16 mouse cellular contexts compared by ENCODE assay signal in the genomic region with DNA sequence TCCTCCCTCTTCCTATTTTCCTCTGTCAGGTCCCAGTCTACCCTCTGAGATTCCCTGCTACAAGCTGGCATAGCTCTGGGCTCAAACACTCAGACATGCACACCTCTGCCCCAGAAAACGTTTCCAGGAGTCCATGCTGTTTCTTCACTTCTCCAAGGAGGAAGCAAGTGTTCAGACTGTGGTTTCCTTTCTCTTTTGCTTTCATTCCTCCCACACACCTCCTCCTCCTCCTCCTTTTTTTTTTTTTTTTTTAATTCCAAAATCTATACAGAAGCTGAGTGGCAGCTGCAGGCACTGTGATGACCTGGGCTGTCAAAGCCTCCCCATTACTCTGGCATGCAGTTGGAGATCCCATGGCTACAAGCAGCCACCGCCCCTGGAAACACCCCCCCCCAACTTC. TPM values are rescaled to one million over a fixed set of nuclear protein-coding genes. Genes with fewer than 3 reads are reported as not detected.
DNase-seq lines count a peak whose midpoint lies in the region; ATAC-seq and TF ChIP-seq lines count a peak whose summit lies in the region.
"Had no signal": no experiment of that assay in that cellular context is flagged by ENCODE, and none has a peak within 500 bp of the region (broad histone marks: within the 10 kb centered on the region; RNA-seq: fewer than 3 reads in every experiment).

No protein-coding gene starts in this region.

- H3K4me1 ChIP-seq in heart, embryonic 15.5 days (replicated peaks): peaks cover 43% of the 10 kb centered on the region
- H3K4me1 ChIP-seq in megakaryocyte, embryonic 14.5 days: peaks cover 48% of the 10 kb centered on the region
- H3K4me1 ChIP-seq in liver, embryonic 14.5 days (replicated peaks; ENCODE audit: control insufficient read depth in 2 of 2, insufficient read depth in 2 of 2, low read length in 1 of 2): peaks cover 20 to 26% of the 10 kb centered on the region in 2 experiments

- no peak overlapping the region for H3K9ac ChIP-seq in heart, embryonic 15.5 days
- H3K9ac ChIP-seq in liver, embryonic 14.5 days (replicated peaks): no peak overlapping the region
- H3K9ac ChIP-seq: hindbrain, embryonic 15.5 days had no signal

- ATAC-seq in heart, embryonic 15.5 days (replicated peaks; ENCODE audit: insufficient number of reproducible peaks, insufficient read depth, low FRiP score, low read depth): no peak
- no peak for ATAC-seq in megakaryocyte, adult 5-6 weeks (ENCODE audit: poor library complexity, severe bottlenecking)
- ATAC-seq in liver, embryonic 14.5 days (ENCODE audit: insufficient read depth): no peak
- ATAC-seq: forebrain, embryonic 14.5 days had no signal

- H3K36me3 ChIP-seq in heart, embryonic 15.5 days: no peaks in the 10 kb centered on the region
- H3K36me3 ChIP-seq in megakaryocyte, embryonic 14.5 days (replicated peaks; ENCODE audit: low read length): peaks cover 2% of the 10 kb centered on the region
- no peaks in the 10 kb centered on the region for H3K36me3 ChIP-seq in liver, embryonic 14.5 days (replicated peaks; ENCODE audit: control insufficient read depth, insufficient read depth, low read depth)
- H3K36me3 ChIP-seq: hindbrain, embryonic 15.5 days had no signal

- no peak overlapping the region for H3K4me3 ChIP-seq in heart, embryonic 15.5 days
- H3K4me3 ChIP-seq in megakaryocyte, embryonic 14.5 days (replicated peaks): peak overlapping the region; percentile 97
- no peak overlapping the region for H3K4me3 ChIP-seq in liver, embryonic 14.5 days (ENCODE audit: insufficient read depth in 1 of 2, low read depth in 2 of 2, low read length in 2 of 2)
- H3K4me3 ChIP-seq: hindbrain, embryonic 15.5 days had no signal

- no peak for DNase-seq in heart, adult 8-10 months (ENCODE audit: low spot score)
- no peak for DNase-seq in liver, embryonic 14.5 days (ENCODE audit: low read depth in 3 of 3, low spot score in 3 of 3)
- no peak for DNase-seq in thymus, postnatal 10 days (ENCODE audit: low spot score in 2 of 2)
- DNase-seq in spleen, adult 12 weeks (ENCODE audit: low spot score): no peak
- DNase-seq in adrenal gland, adult 18-20 months (ENCODE audit: low spot score in 2 of 2): no peak
- DNase-seq: cerebellum, postnatal 14 days; kidney, postnatal 10 days had no signal

- TF ChIP-seq EP300 in liver, embryonic 14.5 days (IDR thresholded peaks at IDR 0.05; ENCODE audit: low read depth): no peak

- WGBS in heart, embryonic 15.5 days: 32% methylated on average over 2 of the region's 2 CpGs
- 7% methylated on average over 2 of the region's 2 CpGs for WGBS in liver, embryonic 14.5 days (ENCODE audit: insufficient replicate concordance)

- H3K27ac ChIP-seq in heart, embryonic 15.5 days: no peak overlapping the region
- H3K27ac ChIP-seq in liver, embryonic 14.5 days: no peak overlapping the region
- H3K27ac ChIP-seq: embryonic facial prominence, embryonic 13.5 days; hindbrain, embryonic 15.5 days had no signal

- peaks cover 19% of the 10 kb centered on the region for H3K27me3 ChIP-seq in heart, embryonic 15.5 days
- peaks cover 39% of the 10 kb centered on the region for H3K27me3 ChIP-seq in megakaryocyte, embryonic 14.5 days (replicated peaks)
- H3K27me3 ChIP-seq in liver, embryonic 14.5 days (ENCODE audit: control insufficient read depth, insufficient read depth, low read length): peaks cover 19% of the 10 kb centered on the region

- 0 out of 2 replicates have a peak overlapping the region, but pooled peaks have one; percentile 99 for H3K4me2 ChIP-seq in heart, embryonic 15.5 days
- peak overlapping the region; percentile 100 for H3K4me2 ChIP-seq in liver, embryonic 14.5 days (ENCODE audit: low read depth)

- TF ChIP-seq CTCF in liver, embryonic 14.5 days (IDR thresholded peaks at IDR 0.05; ENCODE audit: low read depth): no peak

- no peaks in the 10 kb centered on the region for H3K9me3 ChIP-seq in heart, embryonic 15.5 days (replicated peaks)
- no peaks in the 10 kb centered on the region for H3K9me3 ChIP-seq in megakaryocyte, embryonic 14.5 days
- no peaks in the 10 kb centered on the region for H3K9me3 ChIP-seq in liver, embryonic 14.5 days (ENCODE audit: control insufficient read depth, low read length)
- H3K9me3 ChIP-seq: embryonic facial prominence, embryonic 13.5 days; hindbrain, embryonic 15.5 days; limb, embryonic 10.5 days had no signal

RNA-seq across cellular contexts. Expression of gene Itpka, which starts 1.6 kb away (rescaled TPM):
- polyA plus RNA-seq in heart, embryonic 15.5 days (2015; fragmentation: Nextera tagmentation; extraction: Ambion mirVana): 2.0 and 2.4 TPM in 2 replicates
- under 1 TPM; 0.23 to 0.79 (median 0.54) TPM for total RNA-seq in heart, adult 8-10 months (2022)
- polyA plus RNA-seq in megakaryocyte, embryonic 14.5 days (2012; ENCODE audit: insufficient read depth, low replicate concordance): 0.04 and 1.9 TPM in 2 replicates
- 0.07 and 0.23 TPM in 2 replicates for total RNA-seq in megakaryocyte, adult 5-6 weeks (2015)
- 0.37 and 1.0 TPM in 2 replicates for total RNA-seq in megakaryocyte, adult 5-6 weeks (2017)
- polyA plus RNA-seq in liver, embryonic 14.5 days (2012; rRNA removed): 2.0 and 2.1 TPM in 2 replicates
- polyA plus RNA-seq in liver, embryonic 14.5 days (2014; fragmentation: Nextera tagmentation; extraction: Ambion mirVana): 2.3 and 2.4 TPM in 2 replicates
- 1 to 10 TPM; 2.1 to 4.0 TPM for total RNA-seq in adrenal gland, adult 18-20 months (2021)
- polyA plus RNA-seq: embryonic facial prominence, embryonic 13.5 days had no signal

RNA-seq across cellular contexts. Expression of gene Ltk, which starts 19.7 kb away (rescaled TPM):
- 0.10 and 0.22 TPM in 2 replicates for polyA plus RNA-seq in heart, embryonic 15.5 days (2015; fragmentation: Nextera tagmentation; extraction: Ambion mirVana)
- total RNA-seq in heart, adult 8-10 months (2022): not detected
- polyA plus RNA-seq in megakaryocyte, embryonic 14.5 days (2012; ENCODE audit: insufficient read depth, low replicate concordance): 0.25 TPM in 1 of 2 replicates, not detected in the other
- total RNA-seq in megakaryocyte, adult 5-6 weeks (2015): not detected in 2 replicates
- not detected in 2 replicates for total RNA-seq in megakaryocyte, adult 5-6 weeks (2017)
- 0.08 and 0.12 TPM in 2 replicates for polyA plus RNA-seq in liver, embryonic 14.5 days (2012; rRNA removed)
- polyA plus RNA-seq in liver, embryonic 14.5 days (2014; fragmentation: Nextera tagmentation; extraction: Ambion mirVana): 0.05 and 0.06 TPM in 2 replicates
- 1 to 10 TPM in 1 of 2 experiments, under 1 TPM in 1; 0.99 to 1.1 TPM for total RNA-seq in adrenal gland, adult 18-20 months (2021)
- total RNA-seq: gastrocnemius, postnatal 4 days; megakaryocyte progenitor cell, adult 5-6 weeks had no signal
- polyA plus RNA-seq: limb, embryonic 10.5 days had no signal

RNA-seq across cellular contexts. Expression of gene Rpap1, which starts 46.8 kb away (rescaled TPM):
- polyA plus RNA-seq in heart, embryonic 15.5 days (2015; fragmentation: Nextera tagmentation; extraction: Ambion mirVana): 15.4 and 20.6 TPM in 2 replicates
- total RNA-seq in heart, adult 8-10 months (2022): 10 to 100 TPM; 11.9 to 13.7 (median 13.4) TPM
- 8.7 and 9.1 TPM in 2 replicates for polyA plus RNA-seq in megakaryocyte, embryonic 14.5 days (2012; ENCODE audit: insufficient read depth, low replicate concordance)
- 2.9 and 3.9 TPM in 2 replicates for total RNA-seq in megakaryocyte, adult 5-6 weeks (2015)
- 5.0 and 6.4 TPM in 2 replicates for total RNA-seq in megakaryocyte, adult 5-6 weeks (2017)
- 6.1 and 6.6 TPM in 2 replicates for polyA plus RNA-seq in liver, embryonic 14.5 days (2012; rRNA removed)
- 6.0 and 6.7 TPM in 2 replicates for polyA plus RNA-seq in liver, embryonic 14.5 days (2014; fragmentation: Nextera tagmentation; extraction: Ambion mirVana)
- total RNA-seq in adrenal gland, adult 18-20 months (2021): 10 to 100 TPM; 12.5 to 14.4 TPM

RNA-seq across cellular contexts. Expression of gene Tyro3, which starts 57.0 kb away (rescaled TPM):
- polyA plus RNA-seq in heart, embryonic 15.5 days (2015; fragmentation: Nextera tagmentation; extraction: Ambion mirVana): 6.2 and 8.5 TPM in 2 replicates
- total RNA-seq in heart, adult 8-10 months (2022): 1 to 10 TPM; 1.7 to 3.3 (median 2.2) TPM
- 0.64 TPM in 1 of 2 replicates, not detected in the other for polyA plus RNA-seq in megakaryocyte, embryonic 14.5 days (2012; ENCODE audit: insufficient read depth, low replicate concordance)
- not detected in 2 replicates for total RNA-seq in megakaryocyte, adult 5-6 weeks (2015)
- 0.33 TPM in 1 of 2 replicates, not detected in the other for total RNA-seq in megakaryocyte, adult 5-6 weeks (2017)
- polyA plus RNA-seq in liver, embryonic 14.5 days (2012; rRNA removed): 0.71 and 0.76 TPM in 2 replicates
- polyA plus RNA-seq in liver, embryonic 14.5 days (2014; fragmentation: Nextera tagmentation; extraction: Ambion mirVana): 0.65 and 0.73 TPM in 2 replicates
- total RNA-seq in adrenal gland, adult 18-20 months (2021): 1 to 10 TPM; 2.5 to 3.5 TPM
- total RNA-seq: megakaryocyte progenitor cell, adult 5-6 weeks had no signal
